Mouse (Mus musculus) liver, adult 2 months (tissue): Measurements from ENCODE around the gene Arhgap10. TPM values are rescaled to one million over a fixed set of nuclear protein-coding genes. Genes with fewer than 3 reads are reported as not detected.

Source experiments
- DNase-seq: peaks from one replicate; pipeline ENCODE4 v3.0.0-alpha.2; 2011; ENCODE audit warnings: low read depth, low spot score; ENCODE audit errors: extremely low read depth
- H3K27ac ChIP-seq: fragments of 200-500 bp; replicated peaks from 2 replicates; pipeline ENCODE4 v1.5.1; 2012; ENCODE audit warnings: low read depth, mild to moderate bottlenecking, control low read depth, inconsistent platforms, low read length; ENCODE audit not compliant: insufficient read depth
- H3K27me3 ChIP-seq: fragments of 200-500 bp; 2 replicates; pipeline ENCODE4 v1.6.1; 2012; ENCODE audit warnings: mild to moderate bottlenecking, moderate library complexity, low read length, inconsistent platforms; ENCODE audit not compliant: control insufficient read depth, insufficient read depth
- H3K36me3 ChIP-seq: fragments of 200-500 bp; 2 replicates; pipeline ENCODE4 v1.6.1; 2012; ENCODE audit warnings: low read length, inconsistent platforms; ENCODE audit not compliant: control insufficient read depth, insufficient read depth
- H3K4me1 ChIP-seq: fragments of 200-500 bp; 2 replicates; pipeline ENCODE4 v1.6.1; 2011; ENCODE audit warnings: low read length; ENCODE audit not compliant: control insufficient read depth, insufficient read depth
- H3K4me3 ChIP-seq: fragments of 200-500 bp; 2 replicates; pipeline ENCODE4 v1.5.1; 2011; ENCODE audit warnings: low read depth, mild to moderate bottlenecking, control low read depth, low read length, moderate library complexity; ENCODE audit not compliant: insufficient read depth
- H3K79me2 ChIP-seq: fragments of 200-500 bp; 2 replicates; pipeline ENCODE4 v1.6.1; 2012; ENCODE audit warnings: inconsistent platforms, mild to moderate bottlenecking, low read length, moderate library complexity; ENCODE audit not compliant: control insufficient read depth, insufficient read depth
- H3K9ac ChIP-seq: fragments of 200-500 bp; 2 replicates; pipeline ENCODE4 v1.6.1; 2012; ENCODE audit warnings: low read depth, mild to moderate bottlenecking, control low read depth, inconsistent platforms, low read length
- CTCF ChIP-seq: fragments of 200-500 bp; IDR thresholded peaks from 2 replicates; pipeline ENCODE4 v1.5.1; 2011; ENCODE audit warnings: low read depth, low read length, control low read depth
- POLR2A ChIP-seq: fragments of 200-500 bp; IDR thresholded peaks from 2 replicates; pipeline ENCODE4 v1.6.1; 2011; ENCODE audit warnings: low read length, control low read depth; ENCODE audit not compliant: insufficient read depth; ENCODE audit errors: extremely low read depth
- WGBS: fragments of 180-500 bp; shearing (Covaris S2); methylation state at CpG from one replicate; pipeline ENCODE4 v1.1.7; 2018; 5-methylcytosine and 5-hydroxymethylcytosine counted together
- polyA plus RNA-seq: library from polyadenylated mRNA; depleted of rRNA; stranded (reverse); fragments of >200 nt; gene quantifications from 2 replicates; pipeline ENCODE4 v1.2.3, GENCODE M21; 2012
- total RNA-seq: library from RNA; depleted of rRNA; stranded (reverse); fragments of >200 nt; gene quantifications from 2 replicates; pipeline ENCODE4 v1.2.3, GENCODE M21; 2014

The Arhgap10 gene
- total and polyA plus RNA-seq, 2 experiments = 0.88 to 1.8 TPM

DNA sequence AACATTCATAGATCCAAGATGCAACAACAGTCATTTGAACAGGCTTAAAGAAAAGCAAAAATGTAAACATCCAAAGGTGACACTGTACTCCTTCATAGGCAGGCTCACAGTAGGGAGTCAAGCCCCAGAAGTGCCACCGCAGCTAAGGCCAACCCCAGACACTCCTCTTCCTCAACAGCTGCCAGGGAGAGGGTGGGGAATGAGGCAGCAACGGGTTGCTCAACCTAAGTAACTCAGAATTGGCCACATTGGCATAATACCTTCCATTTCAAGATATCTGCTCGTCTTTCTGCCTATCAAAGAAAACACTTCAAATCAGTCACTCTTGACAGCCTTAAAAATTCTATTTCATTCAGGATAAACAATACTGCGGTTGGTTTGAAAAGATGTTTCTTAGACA is 225.6 kb downstream of the Arhgap10 start:
- no peak overlapping the region for H3K9ac ChIP-seq
- H3K79me2 ChIP-seq = no peaks in the 10 kb centered on the region
- DNase-seq = no peak
- no peak overlapping the region for H3K27ac ChIP-seq
- 88% methylated on average over 4 of the region's 4 CpGs for WGBS
- no peaks in the 10 kb centered on the region for H3K36me3 ChIP-seq
- TF ChIP-seq POLR2A = no peak
- no peak for TF ChIP-seq CTCF
- no peaks in the 10 kb centered on the region for H3K27me3 ChIP-seq
- H3K4me3 ChIP-seq = no peak overlapping the region
- H3K4me1 ChIP-seq = no peaks in the 10 kb centered on the region

GRCm38 (mm10) chr8:77288492-77288891 is 229.3 kb downstream of the Arhgap10 start:
- Histone ChIP-seq H3K36me3 (no peaks in the 10 kb centered on the region), H3K27me3 (no peaks in the 10 kb centered on the region), H3K79me2 (no peaks in the 10 kb centered on the region), H3K4me3 (no peak overlapping the region), H3K9ac (no peak overlapping the region), H3K4me1 (no peaks in the 10 kb centered on the region), H3K27ac (no peak overlapping the region)
- DNase-seq = no peak
- TF ChIP-seq CTCF = no peak
- no peak for TF ChIP-seq POLR2A
- WGBS = 97% methylated on average over 12 of the region's 12 CpGs

- Histone ChIP-seq H3K4me1 (no peaks in the 10 kb centered on the region), H3K36me3 (no peaks in the 10 kb centered on the region), H3K79me2 (no peaks in the 10 kb centered on the region), H3K4me3 (no peak overlapping the region), H3K27ac (no peak overlapping the region), H3K27me3 (no peaks in the 10 kb centered on the region), H3K9ac (no peak overlapping the region)
- DNase-seq = no peak
- no peak for TF ChIP-seq POLR2A
- TF ChIP-seq CTCF = no peak
- 81% methylated on average over 3 of the region's 3 CpGs for WGBS
Measured at GRCm38 (mm10) chr8:77288065-77288464, 229.7 kb downstream of the Arhgap10 start.

GRCm38 (mm10) chr8:77284473-77284872 is 233.3 kb downstream of the Arhgap10 start:
- Histone ChIP-seq H3K27me3 (no peaks in the 10 kb centered on the region), H3K9ac (no peak overlapping the region), H3K4me1 (no peaks in the 10 kb centered on the region), H3K4me3 (no peak overlapping the region), H3K27ac (no peak overlapping the region), H3K79me2 (no peaks in the 10 kb centered on the region), H3K36me3 (no peaks in the 10 kb centered on the region)
- TF ChIP-seq CTCF (no peak), POLR2A (no peak)
- WGBS = 79% methylated on average over 3 of the region's 3 CpGs
- DNase-seq = no peak

DNA sequence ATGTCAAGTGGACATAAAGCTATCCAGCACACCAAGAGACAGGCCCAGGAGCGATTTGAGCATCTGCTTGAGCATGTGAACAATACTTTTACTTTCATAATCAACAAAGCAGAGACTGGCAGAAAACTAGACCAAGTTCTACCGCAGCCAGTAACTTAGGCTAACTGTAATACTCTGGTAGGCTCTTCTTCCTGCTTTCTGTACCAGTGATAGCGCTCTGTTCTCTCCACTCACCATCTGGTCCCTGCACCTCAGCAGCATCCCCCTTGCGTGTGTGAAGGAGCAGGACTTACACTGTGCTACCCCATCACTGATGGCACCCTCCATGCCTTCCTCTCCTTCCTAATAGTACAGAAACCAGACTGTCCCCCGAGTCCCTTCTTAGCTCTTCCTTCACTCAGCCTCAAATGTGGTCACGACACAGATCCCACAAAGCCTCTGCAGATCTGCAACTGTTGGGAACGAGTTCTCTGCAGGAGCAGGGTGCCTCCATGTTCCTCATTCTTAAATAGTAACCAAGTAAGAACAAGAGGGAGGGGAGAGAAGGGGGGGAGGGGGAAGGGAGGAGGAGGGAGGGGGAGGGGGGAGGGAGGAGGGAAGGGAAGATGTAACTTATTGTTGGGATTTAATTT is 235.0 kb downstream of the Arhgap10 start:
- H3K4me1 ChIP-seq = no peaks in the 10 kb centered on the region
- H3K79me2 ChIP-seq = no peaks in the 10 kb centered on the region
- H3K4me3 ChIP-seq = no peak overlapping the region
- no peaks in the 10 kb centered on the region for H3K36me3 ChIP-seq
- H3K27me3 ChIP-seq = no peaks in the 10 kb centered on the region
- H3K27ac ChIP-seq = no peak overlapping the region
- TF ChIP-seq POLR2A (no peak), CTCF (no peak)
- no peak for DNase-seq
- 82% methylated on average over 7 of the region's 7 CpGs for WGBS
- H3K9ac ChIP-seq = no peak overlapping the region

DNA sequence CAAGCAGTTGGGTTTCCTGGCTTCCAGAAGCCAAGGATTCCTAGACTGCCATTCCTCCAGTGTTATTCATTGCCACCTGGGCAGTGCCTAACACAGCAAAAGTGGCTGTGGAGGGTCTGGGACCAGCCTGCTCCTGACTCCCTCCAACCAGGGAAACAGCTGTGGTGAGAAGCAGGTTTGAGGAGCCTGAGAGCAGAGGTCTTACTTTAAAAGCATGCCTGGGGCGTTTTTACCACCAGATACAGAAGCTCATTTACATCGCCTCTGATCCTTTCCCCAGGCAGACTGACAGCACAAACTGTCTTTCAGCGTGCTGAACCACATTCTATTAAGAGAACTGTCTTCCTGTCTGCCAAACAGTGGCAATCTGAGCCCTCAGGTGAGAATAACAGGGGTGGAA is 237.8 kb downstream of the Arhgap10 start:
- TF ChIP-seq POLR2A (no peak), CTCF (no peak)
- Histone ChIP-seq H3K9ac (no peak overlapping the region), H3K27ac (no peak overlapping the region), H3K79me2 (no peaks in the 10 kb centered on the region), H3K4me1 (0 out of 2 replicates have a peak, but pooled peaks cover 2% of the 10 kb centered on the region), H3K27me3 (no peaks in the 10 kb centered on the region), H3K4me3 (no peak overlapping the region), H3K36me3 (no peaks in the 10 kb centered on the region)
- DNase-seq = no peak
- 69% methylated on average over 3 of the region's 3 CpGs for WGBS
